In the genomic region with DNA sequence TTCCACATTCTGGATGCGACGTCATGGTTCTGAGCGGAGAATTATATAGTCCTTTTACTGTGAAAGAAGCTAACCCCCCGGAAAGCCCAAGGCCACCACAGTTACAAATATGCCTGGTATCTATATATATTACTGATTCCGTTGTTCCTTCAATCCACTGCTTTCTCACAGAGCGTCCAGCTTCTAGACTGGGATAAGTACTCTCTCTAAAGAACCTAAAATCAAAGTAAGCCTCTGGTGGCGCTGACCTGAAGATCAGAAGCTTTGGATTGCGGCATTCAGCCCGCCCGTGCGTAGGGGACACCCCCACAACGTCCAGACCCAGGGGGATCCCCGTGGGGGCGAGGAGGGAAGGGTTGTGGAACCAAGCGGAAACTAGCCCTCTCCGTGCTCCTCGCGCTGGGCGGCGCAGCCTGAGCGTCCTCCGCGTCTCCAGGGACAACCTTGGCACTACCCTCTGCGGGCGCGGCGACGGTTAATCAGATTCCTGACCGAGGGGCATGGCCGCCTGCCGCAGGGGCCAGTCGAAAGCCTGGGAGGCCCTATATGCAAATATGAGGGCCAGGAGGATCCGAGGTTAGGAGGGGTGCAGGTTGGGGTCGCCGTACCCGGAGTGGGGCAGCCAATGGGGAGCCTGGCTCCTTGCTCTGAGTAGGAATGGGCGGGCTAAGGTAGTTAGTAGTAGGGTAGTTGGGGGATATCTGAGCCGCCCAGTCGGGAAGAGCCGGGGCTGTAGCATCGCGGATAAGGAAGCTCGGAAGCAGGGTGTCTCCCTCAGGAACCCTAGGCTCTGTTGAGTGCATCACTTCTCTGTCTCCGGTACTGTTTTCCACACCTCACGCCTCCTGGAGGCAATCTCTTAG, we compare ENCODE assay signal across 10 mouse cellular contexts. TPM values are rescaled to one million over a fixed set of nuclear protein-coding genes. Genes with fewer than 3 reads are reported as not detected.
DNase-seq lines count a peak whose midpoint lies in the region; ATAC-seq and TF ChIP-seq lines count a peak whose summit lies in the region.
"Had no signal": no experiment of that assay in that cellular context is flagged by ENCODE, and none has a peak within 500 bp of the region (broad histone marks: within the 10 kb centered on the region; RNA-seq: fewer than 3 reads in every experiment).

No protein-coding gene starts in this region.

- peak overlapping the region; percentile 47 for H3K9ac ChIP-seq in heart, embryonic 14.5 days (ENCODE audit: low read length)

- no peak for DNase-seq in heart, embryonic 10.5 days (ENCODE audit: low spot score)
- no peak for DNase-seq in heart, postnatal 36 days
- peak; percentile 60 to 66 for DNase-seq in adrenal gland, postnatal 36 days
- DNase-seq in kidney, postnatal 14 days = peak; percentile 34
- peak; percentile 50 for DNase-seq in mesoderm, embryonic 11.5 days (ENCODE audit: low read depth, low spot score)

- ATAC-seq in heart, embryonic 14.5 days (ENCODE audit: insufficient number of reproducible peaks, insufficient read depth, low FRiP score, low read depth) = peak; percentile 26; the same call in 1 of the 2 replicates
- no peak for ATAC-seq in erythroid progenitor cell, adult 5-6 weeks (replicated peaks; ENCODE audit: low FRiP score, poor library complexity, severe bottlenecking)
- ATAC-seq: Patski had no signal

- peak overlapping the region; percentile 73 for H3K4me2 ChIP-seq in heart, embryonic 14.5 days (ENCODE audit: low read length)

- H3K9me3 ChIP-seq in heart, embryonic 10.5 days = no peaks in the 10 kb centered on the region
- no peaks in the 10 kb centered on the region for H3K9me3 ChIP-seq in heart, embryonic 14.5 days (ENCODE audit: control insufficient read depth, low read length)

- H3K4me3 ChIP-seq in heart, embryonic 10.5 days = peak overlapping the region; percentile 61
- H3K4me3 ChIP-seq in heart, embryonic 14.5 days (ENCODE audit: control insufficient read depth in 1 of 2, insufficient read depth in 1 of 2, low read depth in 1 of 2, low read length in 2 of 2) = peak overlapping the region; percentile 45
- peak overlapping the region; percentile 69 for H3K4me3 ChIP-seq in testis, adult 2 months (ENCODE audit: control insufficient read depth, low read depth, low read length)

- H3K4me1 ChIP-seq in heart, embryonic 10.5 days = peaks cover 11% of the 10 kb centered on the region
- peaks cover 4 to 6% of the 10 kb centered on the region in 2 experiments; a peak in 1 of 4 replicates for H3K4me1 ChIP-seq in heart, embryonic 14.5 days (ENCODE audit: control insufficient read depth in 2 of 2, insufficient read depth in 2 of 2, low read length in 2 of 2)
- H3K4me1 ChIP-seq in testis, adult 2 months (ENCODE audit: control insufficient read depth, insufficient read depth, low read length) = peaks cover 3% of the 10 kb centered on the region

- TF ChIP-seq CTCF in testis, adult 2 months (IDR thresholded peaks at IDR 0.05; ENCODE audit: control insufficient read depth, insufficient read depth, insufficient replicate concordance, low read depth, low read length) = no peak

- H3K27me3 ChIP-seq in heart, embryonic 10.5 days (ENCODE audit: insufficient read depth, poor library complexity, severe bottlenecking) = peaks cover 69% of the 10 kb centered on the region
- peaks cover 50% of the 10 kb centered on the region for H3K27me3 ChIP-seq in heart, embryonic 14.5 days (ENCODE audit: control insufficient read depth, insufficient read depth, low read length)
- no peaks in the 10 kb centered on the region for H3K27me3 ChIP-seq in testis, adult 2 months (ENCODE audit: control insufficient read depth, insufficient read depth, low read length)
- H3K27me3 ChIP-seq: Patski had no signal

- intact Hi-C loops in heart, postnatal 36 days (cut with DNase I) = no loop called here

- TF ChIP-seq POLR2A in testis, adult 2 months (IDR thresholded peaks at IDR 0.05; ENCODE audit: control insufficient read depth, low read depth, low read length) = peak; percentile 59; the same call in 1 of the 2 replicates

- WGBS in heart, embryonic 10.5 days = 2% methylated on average over 45 of the region's 45 CpGs
- WGBS in heart, embryonic 14.5 days = 2% methylated on average over 45 of the region's 45 CpGs

- H3K36me3 ChIP-seq in heart, embryonic 10.5 days = no peaks in the 10 kb centered on the region
- H3K36me3 ChIP-seq in heart, embryonic 14.5 days (ENCODE audit: control insufficient read depth, insufficient read depth, low read length) = no peaks in the 10 kb centered on the region
- H3K36me3 ChIP-seq in testis, adult 2 months (ENCODE audit: control insufficient read depth, insufficient read depth, low read length) = no peaks in the 10 kb centered on the region

- H3K27ac ChIP-seq in heart, embryonic 10.5 days = no peak overlapping the region
- no peak overlapping the region for H3K27ac ChIP-seq in heart, embryonic 14.5 days (replicated peaks in 1 of 2; ENCODE audit: control insufficient read depth in 1 of 2, insufficient read depth in 1 of 2, low read depth in 2 of 2, low read length in 2 of 2)
- peak overlapping the region; percentile 56; the same call in 1 of the 2 replicates for H3K27ac ChIP-seq in testis, adult 2 months (ENCODE audit: control insufficient read depth, insufficient read depth, low read depth, low read length)

RNA-seq across cellular contexts. Expression of gene Ttll6, which starts 9.3 kb away (rescaled TPM):
- polyA plus RNA-seq in heart, embryonic 10.5 days (2016; fragmentation: Nextera tagmentation; extraction: Ambion mirVana) = not detected in 2 replicates
- not detected for total RNA-seq in heart, postnatal 36 days (2021)
- not detected for total RNA-seq in adrenal gland, postnatal 36 days (2021)
- not detected in 2 replicates for polyA plus RNA-seq in heart, embryonic 14.5 days (2014; fragmentation: Nextera tagmentation; extraction: Ambion mirVana)
- polyA plus RNA-seq in testis, adult 2 months (2012; rRNA removed) = 90.4 and 94.5 TPM in 2 replicates
- total RNA-seq in erythroid progenitor cell, adult 5-6 weeks (2015; ENCODE audit: low replicate concordance) = not detected in 2 replicates
- not detected in 2 replicates for total RNA-seq in erythroid progenitor cell, adult 5-6 weeks (2017; ENCODE audit: low replicate concordance)

RNA-seq across cellular contexts. Expression of gene Calcoco2, which starts 12.5 kb away (rescaled TPM):
- polyA plus RNA-seq in heart, embryonic 10.5 days (2016; fragmentation: Nextera tagmentation; extraction: Ambion mirVana) = 0.13 TPM in 1 of 2 replicates, not detected in the other
- total RNA-seq in heart, postnatal 36 days (2021) = not detected
- not detected for total RNA-seq in adrenal gland, postnatal 36 days (2021)
- not detected in 2 replicates for polyA plus RNA-seq in heart, embryonic 14.5 days (2014; fragmentation: Nextera tagmentation; extraction: Ambion mirVana)
- polyA plus RNA-seq in testis, adult 2 months (2012; rRNA removed) = 0.08 and 0.15 TPM in 2 replicates
- not detected in 2 replicates for total RNA-seq in erythroid progenitor cell, adult 5-6 weeks (2015; ENCODE audit: low replicate concordance)
- not detected in 2 replicates for total RNA-seq in erythroid progenitor cell, adult 5-6 weeks (2017; ENCODE audit: low replicate concordance)
- total RNA-seq: left cerebral cortex, postnatal 10 days had no signal
- polyA plus RNA-seq: Patski had no signal

RNA-seq across cellular contexts. Expression of gene Atp5g1, which starts 48.8 kb away (rescaled TPM):
- polyA plus RNA-seq in heart, embryonic 10.5 days (2016; fragmentation: Nextera tagmentation; extraction: Ambion mirVana) = 1,240 and 1,624 TPM in 2 replicates
- 1,000 to 10,000 TPM; 3,285 to 3,604 TPM for total RNA-seq in heart, postnatal 36 days (2021)
- 100 to 1,000 TPM; 268 to 316 TPM for total RNA-seq in adrenal gland, postnatal 36 days (2021)
- 2,464 and 2,507 TPM in 2 replicates for polyA plus RNA-seq in heart, embryonic 14.5 days (2014; fragmentation: Nextera tagmentation; extraction: Ambion mirVana)
- 234 and 248 TPM in 2 replicates for polyA plus RNA-seq in testis, adult 2 months (2012; rRNA removed)
- total RNA-seq in erythroid progenitor cell, adult 5-6 weeks (2015; ENCODE audit: low replicate concordance) = 98.9 and 122 TPM in 2 replicates
- total RNA-seq in erythroid progenitor cell, adult 5-6 weeks (2017; ENCODE audit: low replicate concordance) = 9.5 and 20.2 TPM in 2 replicates

RNA-seq across cellular contexts. Expression of gene Ube2z, which starts 59.1 kb away (rescaled TPM):
- 35.2 and 44.4 TPM in 2 replicates for polyA plus RNA-seq in heart, embryonic 10.5 days (2016; fragmentation: Nextera tagmentation; extraction: Ambion mirVana)
- total RNA-seq in heart, postnatal 36 days (2021) = 10 to 100 TPM; 30.7 to 32.1 TPM
- 10 to 100 TPM; 53.4 to 56.4 TPM for total RNA-seq in adrenal gland, postnatal 36 days (2021)
- polyA plus RNA-seq in heart, embryonic 14.5 days (2014; fragmentation: Nextera tagmentation; extraction: Ambion mirVana) = 28.7 and 29.7 TPM in 2 replicates
- polyA plus RNA-seq in testis, adult 2 months (2012; rRNA removed) = 19.1 and 21.2 TPM in 2 replicates
- 18.7 and 19.7 TPM in 2 replicates for total RNA-seq in erythroid progenitor cell, adult 5-6 weeks (2015; ENCODE audit: low replicate concordance)
- 9.7 and 26.2 TPM in 2 replicates for total RNA-seq in erythroid progenitor cell, adult 5-6 weeks (2017; ENCODE audit: low replicate concordance)

Comparison
In these comparisons a context has a peak if more than half of its experiments do, and no peak if none do; other contexts are left out.
1. DNase-seq: peak in adrenal gland, postnatal 36 days (2 of 2), kidney, postnatal 14 days (single experiment) and mesoderm, embryonic 11.5 days (single experiment); none in heart, embryonic 10.5 days (single experiment) and heart, postnatal 36 days (0 of 2).
2. RNA of gene Atp5g1, which starts 48.8 kb away (total RNA-seq): 3,285 to 3,604 TPM in heart, postnatal 36 days; 268 to 316 TPM in adrenal gland, postnatal 36 days and 9.5 to 122 TPM in erythroid progenitor cell, adult 5-6 weeks; every median in the first group is over 10 times any median in the second.
3. Peak in every context shown above with its lines, with median percentiles within 50 percentile points of each other: H3K4me3 ChIP-seq.